Mouse (Mus musculus) liver, embryonic 14.5 days (tissue): ENCODE measurements around the gene Gatd1.

Source experiments
- CTCF ChIP-seq: IDR thresholded peaks from 2 replicates; pipeline ENCODE4 v1.5.1; 2016; ENCODE audit warnings: antibody characterized with exemption, low read depth, control low read depth
- EP300 ChIP-seq: IDR thresholded peaks from 2 replicates; pipeline ENCODE4 v1.6.1; 2016; ENCODE audit warnings: antibody characterized with exemption, low read depth

GRCm38 (mm10) chr7:141413809-141414584 is at the start of gene Gatd1:
- TF ChIP-seq CTCF, result peak; percentile 49
- TF ChIP-seq EP300, result no peak
